Mouse (Mus musculus) spleen, postnatal 10 days (tissue): ENCODE data around the gene Cdh16.

Experiments used
- DNase-seq, 2 experiments: peaks; one replicate each; pipeline ENCODE4 v3.0.0; 2021 to 2022; ENCODE audit warnings: low spot score in 2 of 2

Gene Cdh16

DNA sequence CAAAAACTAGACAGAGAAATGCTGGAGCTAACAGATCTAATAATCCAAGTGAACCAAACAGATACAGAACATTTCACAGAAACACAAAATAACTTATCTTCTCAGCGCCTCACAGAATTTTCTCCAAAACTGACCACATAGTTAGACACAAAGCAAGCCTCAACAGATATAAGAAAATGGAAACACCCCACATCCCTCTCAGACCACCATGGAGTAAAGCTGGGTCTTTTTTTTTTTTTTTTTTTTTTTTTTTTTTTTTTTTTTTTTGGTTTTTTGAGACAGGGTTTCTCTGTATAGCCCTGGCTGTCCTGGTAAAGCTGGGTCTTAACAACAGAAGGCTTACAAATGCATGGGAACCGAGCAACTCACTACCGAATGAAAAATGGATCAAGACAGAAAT is 47.4 kb downstream of the Cdh16 start:
- DNase-seq: no peak

DNA sequence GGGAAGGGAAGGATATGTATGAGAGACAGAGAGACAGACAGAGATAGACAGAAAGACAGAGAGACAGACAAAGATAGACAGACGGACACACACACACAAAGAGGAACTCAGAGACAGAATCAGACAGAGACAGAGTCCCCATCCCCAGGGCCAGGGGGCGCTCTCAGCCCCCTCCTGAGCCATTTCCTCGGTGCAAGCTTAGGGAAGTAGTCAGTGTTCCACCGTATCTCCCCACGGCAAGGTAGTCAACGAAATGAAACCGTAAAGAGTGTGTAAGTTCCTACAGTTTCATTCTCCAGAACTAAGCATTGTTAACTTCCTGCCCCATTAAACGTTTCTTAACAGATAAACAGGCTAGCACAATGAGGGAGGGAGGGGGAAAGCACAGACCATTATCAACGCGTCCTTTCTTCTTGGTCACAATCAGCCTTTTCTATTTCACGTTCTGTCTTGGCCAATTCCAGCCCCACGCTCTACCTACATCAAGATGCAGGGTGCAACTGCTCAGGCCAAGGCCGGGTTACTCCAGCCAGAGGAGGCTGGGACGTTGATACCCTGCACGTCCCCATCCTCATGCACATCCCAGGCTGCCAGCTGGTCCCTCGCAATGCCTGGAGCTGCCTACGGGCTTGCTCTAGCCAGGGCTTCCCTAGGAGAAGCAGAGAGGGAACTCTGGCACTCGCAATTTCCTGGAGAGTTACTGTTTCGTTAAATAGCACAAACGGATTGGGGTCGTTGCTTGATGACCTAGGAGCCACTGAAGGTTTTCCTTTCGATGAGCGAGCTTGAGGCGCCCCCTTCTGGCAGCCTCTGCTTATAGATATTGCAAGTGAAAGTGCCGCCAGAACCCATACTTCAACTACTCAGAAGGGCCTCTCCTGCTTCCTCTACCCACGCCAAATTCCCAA is 53.5 kb downstream of the Cdh16 start:
- DNase-seq: peak; percentile 75 to 89

- DNase-seq: no peak
Measured at GRCm38 (mm10) chr8:104569559-104569958, 54.6 kb downstream of the Cdh16 start.

DNA sequence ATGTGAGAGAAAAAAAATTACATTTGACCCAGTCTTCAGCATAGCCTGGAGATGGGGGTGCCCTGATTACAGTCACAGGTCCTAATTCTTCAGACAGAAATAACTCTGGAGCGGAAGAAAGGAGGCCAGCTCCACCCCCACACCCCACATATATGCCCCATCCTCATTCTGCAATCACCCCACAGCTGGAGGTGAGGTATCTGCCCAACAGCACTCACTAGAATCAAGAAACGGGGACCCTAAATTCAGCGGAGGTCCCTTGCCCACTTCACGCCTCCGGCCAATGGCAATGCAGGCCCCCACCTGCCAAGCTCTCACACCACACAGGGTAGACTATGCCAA is 58.8 kb downstream of the Cdh16 start:
- DNase-seq: no peak

- peak; percentile 49 to 88 for DNase-seq
Measured at GRCm38 (mm10) chr8:104564633-104565456, 59.4 kb downstream of the Cdh16 start.

GRCm38 (mm10) chr8:104560731-104561130 is 63.5 kb downstream of the Cdh16 start:
- DNase-seq: no peak

- no peak for DNase-seq
Measured at GRCm38 (mm10) chr8:104557226-104557625, 67.0 kb downstream of the Cdh16 start.

GRCm38 (mm10) chr8:104555191-104555590 is 69.0 kb downstream of the Cdh16 start:
- DNase-seq: no peak
